Mouse (Mus musculus): ENCODE data around the gene Rab21. TPM values are rescaled to one million over a fixed set of nuclear protein-coding genes. Genes with fewer than 3 reads are reported as not detected.
A peak's percentile ranks its signal among the peaks of the same experiment; 100 is the strongest.

Rab21 gene
- polyA plus RNA-seq, 1 experiment = 16.9 TPM

DNA sequence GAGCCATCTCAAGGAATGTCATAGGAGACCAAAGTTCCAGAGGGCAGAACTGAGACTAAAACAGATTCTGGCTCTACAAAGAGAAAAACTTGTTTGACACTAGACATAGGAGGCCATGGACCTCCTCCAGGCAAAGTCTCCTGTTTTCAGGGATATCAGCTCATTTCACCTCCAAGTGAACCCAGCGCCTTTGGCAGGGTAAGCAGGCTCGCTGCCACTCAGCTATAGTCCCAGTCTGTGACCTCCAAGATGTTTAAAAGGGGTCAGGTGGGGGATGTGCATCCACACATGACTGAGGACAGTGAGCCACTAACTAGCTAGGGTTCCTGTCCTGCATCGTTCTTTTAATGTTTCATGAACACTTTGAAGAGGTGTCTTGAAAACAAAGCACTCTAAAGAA is 2.7 kb downstream of the Rab21 start:
- Histone ChIP-seq H3K4me2 (ENCODE audit: low read depth) (peak overlapping the region; percentile 82), H3K79me2 (ENCODE audit: control insufficient read depth, insufficient read depth) (peaks cover 75% of the 10 kb centered on the region), H3K36me3 (ENCODE audit: control insufficient read depth, insufficient read depth) (no peaks in the 10 kb centered on the region), H3K27me3 (ENCODE audit: control insufficient read depth, insufficient read depth, insufficient read length) (no peaks in the 10 kb centered on the region), H3K4me3 (no peak overlapping the region), H3ac (ENCODE audit: control insufficient read depth, insufficient read length) (no peak overlapping the region)
- TF ChIP-seq E2F4 (IDR thresholded peaks at IDR 0.05; ENCODE audit: insufficient read depth) = no peak
- no peak for TF ChIP-seq REST (IDR thresholded peaks at IDR 0.05; ENCODE audit: insufficient read depth, insufficient read length)
- TF ChIP-seq USF1 (IDR thresholded peaks at IDR 0.05; ENCODE audit: low read depth) = no peak
- no peak for TF ChIP-seq TCF3 (IDR thresholded peaks at IDR 0.05; ENCODE audit: insufficient read length, low read depth)
- no peak for TF ChIP-seq CEBPB (IDR thresholded peaks at IDR 0.05; ENCODE audit: insufficient read depth, poor library complexity, severe bottlenecking)
- TF ChIP-seq MYOD1 (IDR thresholded peaks at IDR 0.05; ENCODE audit: control insufficient read depth in 1 of 3, insufficient read length in 2 of 3, low read depth in 2 of 3) = no peak
- no peak for TF ChIP-seq SRF (IDR thresholded peaks at IDR 0.05; ENCODE audit: control insufficient read depth, insufficient read length, low read depth)
- no peak for TF ChIP-seq MYOG (IDR thresholded peaks at IDR 0.05; ENCODE audit: control insufficient read depth in 1 of 3, insufficient read depth in 1 of 3, insufficient read length in 2 of 3, low read depth in 2 of 3)
- TF ChIP-seq POLR2AphosphoS2 (IDR thresholded peaks at IDR 0.05; ENCODE audit: insufficient read length, low read depth) = no peak

DNA sequence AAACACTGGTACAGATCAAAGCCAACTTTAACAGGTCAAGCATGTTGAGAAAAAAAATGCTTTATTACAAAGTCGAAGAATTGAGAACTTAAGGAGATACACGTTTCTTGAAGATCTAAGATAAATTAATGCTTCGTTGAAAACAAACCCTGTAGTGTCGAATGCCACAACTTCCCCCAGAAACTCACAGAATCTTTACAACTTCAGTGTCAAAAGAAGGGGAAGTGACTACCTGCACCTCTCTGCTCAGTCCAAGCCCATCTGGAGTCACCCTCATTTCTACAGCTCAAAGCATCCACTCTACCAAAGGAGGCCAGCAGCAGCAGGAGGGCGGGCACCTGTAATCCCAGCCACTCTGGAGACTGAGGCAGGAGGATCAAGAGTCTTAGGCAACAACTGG is 3.2 kb downstream of the Rab21 start:
- Histone ChIP-seq H3K4me3 (no peak overlapping the region), H3ac (ENCODE audit: control insufficient read depth, insufficient read length) (no peak overlapping the region), H3K36me3 (ENCODE audit: control insufficient read depth, insufficient read depth) (no peaks in the 10 kb centered on the region), H3K79me2 (ENCODE audit: control insufficient read depth, insufficient read depth) (peaks cover 81% of the 10 kb centered on the region), H3K27me3 (ENCODE audit: control insufficient read depth, insufficient read depth, insufficient read length) (no peaks in the 10 kb centered on the region), H3K4me2 (ENCODE audit: low read depth) (no peak overlapping the region)
- TF ChIP-seq TCF12 (IDR thresholded peaks at IDR 0.05; ENCODE audit: insufficient read depth, poor library complexity, severe bottlenecking) (no peak), MAX (IDR thresholded peaks at IDR 0.05; ENCODE audit: low read depth) (no peak), POLR2A (IDR thresholded peaks at IDR 0.05; ENCODE audit: insufficient read length, low read depth) (no peak), TCF3 (IDR thresholded peaks at IDR 0.05; ENCODE audit: insufficient read length, low read depth) (no peak), MYOG (IDR thresholded peaks at IDR 0.05; ENCODE audit: control insufficient read depth in 1 of 3, insufficient read depth in 1 of 3, insufficient read length in 2 of 3, low read depth in 2 of 3) (no peak), E2F4 (IDR thresholded peaks at IDR 0.05; ENCODE audit: insufficient read depth) (no peak), SRF (IDR thresholded peaks at IDR 0.05; ENCODE audit: control insufficient read depth, insufficient read length, low read depth) (no peak), REST (IDR thresholded peaks at IDR 0.05; ENCODE audit: insufficient read depth, insufficient read length) (no peak), USF1 (IDR thresholded peaks at IDR 0.05; ENCODE audit: low read depth) (no peak), CEBPB (IDR thresholded peaks at IDR 0.05; ENCODE audit: insufficient read depth, poor library complexity, severe bottlenecking) (no peak), MYOD1 (IDR thresholded peaks at IDR 0.05; ENCODE audit: control insufficient read depth in 1 of 3, insufficient read length in 2 of 3, low read depth in 2 of 3) (no peak), POLR2AphosphoS2 (IDR thresholded peaks at IDR 0.05; ENCODE audit: insufficient read length, low read depth) (no peak)

DNA sequence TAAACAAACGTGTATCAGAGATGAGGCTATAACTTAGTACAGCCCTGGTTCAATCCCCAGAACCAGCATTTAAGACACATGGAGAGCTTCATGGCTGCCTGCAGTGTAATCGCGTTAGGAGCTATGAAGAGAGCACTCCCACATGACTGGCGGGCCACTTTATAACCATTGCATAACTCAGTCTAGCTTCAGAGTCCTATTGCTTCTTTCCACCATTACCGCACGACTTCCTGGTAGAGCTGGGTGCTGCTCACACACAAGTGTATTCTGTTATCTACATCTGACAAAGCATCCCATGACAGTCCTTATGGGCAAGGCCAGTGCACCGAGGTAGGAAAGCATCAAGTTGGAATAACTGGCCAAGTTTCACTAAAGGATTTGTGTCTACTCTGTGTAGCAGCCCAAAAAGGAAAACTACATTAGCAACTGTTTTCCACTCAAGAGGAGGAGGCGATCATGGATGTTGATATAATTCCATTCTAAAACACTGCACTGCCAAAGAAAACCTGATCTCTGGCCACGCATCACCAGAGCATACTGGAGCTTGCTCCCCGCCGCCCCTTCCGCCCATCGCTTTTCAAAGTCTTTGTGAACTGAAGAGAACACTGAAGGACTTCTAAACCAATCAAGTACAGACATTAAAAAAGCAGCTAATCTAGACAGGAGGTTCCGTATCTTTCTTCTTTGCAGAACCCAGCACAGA is 4.0 kb downstream of the Rab21 start:
- Histone ChIP-seq H3K4me2 (ENCODE audit: low read depth) (no peak overlapping the region), H3K4me3 (no peak overlapping the region), H3K79me2 (ENCODE audit: control insufficient read depth, insufficient read depth) (peaks cover 88% of the 10 kb centered on the region), H3K27me3 (ENCODE audit: control insufficient read depth, insufficient read depth, insufficient read length) (no peaks in the 10 kb centered on the region), H3ac (ENCODE audit: control insufficient read depth, insufficient read length) (no peak overlapping the region), H3K36me3 (ENCODE audit: control insufficient read depth, insufficient read depth) (no peaks in the 10 kb centered on the region)
- TF ChIP-seq USF1 (IDR thresholded peaks at IDR 0.05; ENCODE audit: low read depth) = no peak
- TF ChIP-seq TCF3 (IDR thresholded peaks at IDR 0.05; ENCODE audit: insufficient read length, low read depth) = no peak
- no peak for TF ChIP-seq SRF (IDR thresholded peaks at IDR 0.05; ENCODE audit: control insufficient read depth, insufficient read length, low read depth)
- TF ChIP-seq CEBPB (IDR thresholded peaks at IDR 0.05; ENCODE audit: insufficient read depth, poor library complexity, severe bottlenecking) = no peak
- no peak for TF ChIP-seq MYOD1 (IDR thresholded peaks at IDR 0.05; ENCODE audit: control insufficient read depth in 1 of 3, insufficient read length in 2 of 3, low read depth in 2 of 3)
- TF ChIP-seq E2F4 (IDR thresholded peaks at IDR 0.05; ENCODE audit: insufficient read depth) = no peak
- TF ChIP-seq MAX (IDR thresholded peaks at IDR 0.05; ENCODE audit: low read depth) = no peak
- TF ChIP-seq POLR2AphosphoS2 (IDR thresholded peaks at IDR 0.05; ENCODE audit: insufficient read length, low read depth) = no peak
- TF ChIP-seq POLR2A (IDR thresholded peaks at IDR 0.05; ENCODE audit: insufficient read length, low read depth) = no peak
- TF ChIP-seq MYOG (IDR thresholded peaks at IDR 0.05; ENCODE audit: control insufficient read depth in 1 of 3, insufficient read depth in 1 of 3, insufficient read length in 2 of 3, low read depth in 2 of 3) = no peak
- no peak for TF ChIP-seq TCF12 (IDR thresholded peaks at IDR 0.05; ENCODE audit: insufficient read depth, poor library complexity, severe bottlenecking)
- TF ChIP-seq REST (IDR thresholded peaks at IDR 0.05; ENCODE audit: insufficient read depth, insufficient read length) = no peak

GRCm38 (mm10) chr10:115309191-115309590 is 6.2 kb downstream of the Rab21 start:
- H3ac ChIP-seq (ENCODE audit: control insufficient read depth, insufficient read length) = no peak overlapping the region

More at GRCm38 (mm10) chr10:115309191-115309590, 6.2 kb downstream of the Rab21 start:
- H3K79me2 ChIP-seq (ENCODE audit: control insufficient read depth, insufficient read depth) = peaks cover 100% of the 10 kb centered on the region
- no peaks in the 10 kb centered on the region for H3K27me3 ChIP-seq (ENCODE audit: control insufficient read depth, insufficient read depth, insufficient read length)
- H3K4me3 ChIP-seq = no peak overlapping the region
- H3K4me2 ChIP-seq (ENCODE audit: low read depth) = no peak overlapping the region
- TF ChIP-seq TCF3 (IDR thresholded peaks at IDR 0.05; ENCODE audit: insufficient read length, low read depth) = no peak
- TF ChIP-seq REST (IDR thresholded peaks at IDR 0.05; ENCODE audit: insufficient read depth, insufficient read length) = no peak
- no peak for TF ChIP-seq SRF (IDR thresholded peaks at IDR 0.05; ENCODE audit: control insufficient read depth, insufficient read length, low read depth)
- TF ChIP-seq MYOD1 (IDR thresholded peaks at IDR 0.05; ENCODE audit: control insufficient read depth in 1 of 3, insufficient read length in 2 of 3, low read depth in 2 of 3) = no peak
- no peak for TF ChIP-seq E2F4 (IDR thresholded peaks at IDR 0.05; ENCODE audit: insufficient read depth)
- TF ChIP-seq MAX (IDR thresholded peaks at IDR 0.05; ENCODE audit: low read depth) = no peak
- TF ChIP-seq USF1 (IDR thresholded peaks at IDR 0.05; ENCODE audit: low read depth) = no peak
- no peaks in the 10 kb centered on the region for H3K36me3 ChIP-seq (ENCODE audit: control insufficient read depth, insufficient read depth)
